Mouse (Mus musculus) right cerebral cortex, postnatal 10 days (tissue): ENCODE measurements around the gene Rptn.
"Not testable (repeated sequence)": the region's sequence is repeated elsewhere in the genome, so short reads cannot be mapped to it uniquely, and the experiment has no call there.

Experiments used
- DNase-seq, 2 experiments: peaks; one replicate each; pipeline ENCODE4 v3.0.0; 2021; ENCODE audit warnings: low spot score in 2 of 2

Gene Rptn

DNA sequence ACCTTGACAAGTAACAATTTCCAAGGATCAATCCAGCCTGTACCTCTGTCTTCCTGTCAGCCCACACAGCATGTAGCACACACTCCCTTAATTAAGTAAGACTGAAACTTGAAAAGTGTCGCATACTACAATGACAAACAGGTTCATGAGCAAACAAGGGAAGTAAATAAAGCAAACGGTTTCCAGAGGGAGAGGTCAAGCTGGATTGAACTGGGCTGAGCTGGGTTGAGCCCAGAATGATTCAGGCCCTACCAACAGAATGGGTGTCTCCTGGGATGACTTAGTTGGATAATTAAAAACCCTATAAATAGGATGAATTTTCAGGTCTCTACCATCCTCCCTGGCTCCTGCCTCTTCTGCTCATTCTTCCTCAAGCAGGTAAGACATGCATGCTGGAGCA is at the start of gene Rptn:
Rptn (plus strand) TSS at position 334 of the 400 bp plus-strand sequence.
- DNase-seq = no peak

DNA sequence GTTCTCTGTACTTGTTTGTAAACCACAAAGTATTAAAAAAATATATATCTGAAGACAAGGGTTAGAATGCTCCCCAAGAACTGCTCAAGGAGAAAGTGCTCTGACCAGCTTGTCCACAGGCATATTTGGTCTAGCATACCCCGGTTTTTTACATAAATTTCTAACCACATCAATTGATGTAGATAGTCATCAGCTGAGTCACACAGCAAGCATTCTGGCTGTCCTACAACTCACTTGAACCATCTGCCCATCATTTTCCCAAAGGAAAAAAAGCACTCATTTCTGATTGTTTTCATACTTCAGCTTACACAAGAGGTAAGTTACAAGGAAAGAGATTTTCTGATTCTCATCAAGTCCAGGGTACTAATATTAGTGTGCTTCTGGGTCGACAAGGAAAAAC is 46.6 kb upstream of the Rptn start:
- no peak for DNase-seq

DNA sequence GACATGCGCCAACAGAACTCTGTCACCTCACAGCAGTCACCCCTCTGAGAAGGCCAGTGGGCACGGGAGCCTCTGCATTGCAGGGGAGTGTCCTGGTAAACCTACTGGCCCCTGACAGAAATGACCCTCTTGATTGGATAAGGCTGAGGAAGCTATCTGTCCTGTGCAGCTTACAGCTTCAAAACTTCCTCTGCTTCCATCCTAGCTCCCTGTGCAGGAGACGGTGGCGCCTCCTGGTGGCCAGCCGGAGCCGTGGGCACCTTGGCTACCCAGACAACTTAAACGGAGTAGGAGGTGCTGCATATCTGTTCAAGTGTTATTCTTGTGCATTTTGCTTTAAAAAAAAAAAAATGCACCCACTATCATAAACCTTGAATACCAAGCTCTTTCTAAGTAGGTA is 33.5 kb upstream of the Rptn start:
- DNase-seq = peak; percentile 41 to 74

DNA sequence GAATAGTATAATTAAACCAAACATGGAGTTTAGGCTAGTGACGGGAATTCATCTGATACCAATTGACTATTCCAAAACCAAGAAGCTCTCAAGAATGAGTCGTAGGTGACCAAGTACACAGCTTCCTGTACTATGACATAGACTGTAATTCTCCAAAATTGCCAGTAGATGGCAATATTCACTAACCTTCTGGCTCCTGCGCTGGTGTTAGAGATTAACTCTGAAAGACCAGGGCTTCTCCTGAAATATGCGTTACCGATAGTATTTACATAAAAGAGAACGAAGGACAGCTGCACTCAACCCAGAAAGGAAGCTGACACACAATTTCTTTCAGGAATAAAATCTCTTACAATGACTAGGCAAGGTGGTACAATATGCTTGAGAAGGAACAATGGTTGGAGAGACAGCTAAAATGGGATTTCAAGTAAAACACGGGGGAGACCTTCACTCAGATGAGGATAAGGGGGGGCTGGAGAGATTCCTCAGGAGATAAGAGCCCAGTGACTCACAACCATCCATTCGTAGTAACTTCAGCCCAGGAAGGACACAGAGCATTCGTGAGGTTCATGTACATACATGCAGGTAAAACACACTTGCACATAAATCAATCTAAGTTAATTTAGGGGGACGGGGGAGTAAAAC is 31.4 kb upstream of the Rptn start:
- peak in 1 of 2 experiments; percentile 25 for DNase-seq

DNA sequence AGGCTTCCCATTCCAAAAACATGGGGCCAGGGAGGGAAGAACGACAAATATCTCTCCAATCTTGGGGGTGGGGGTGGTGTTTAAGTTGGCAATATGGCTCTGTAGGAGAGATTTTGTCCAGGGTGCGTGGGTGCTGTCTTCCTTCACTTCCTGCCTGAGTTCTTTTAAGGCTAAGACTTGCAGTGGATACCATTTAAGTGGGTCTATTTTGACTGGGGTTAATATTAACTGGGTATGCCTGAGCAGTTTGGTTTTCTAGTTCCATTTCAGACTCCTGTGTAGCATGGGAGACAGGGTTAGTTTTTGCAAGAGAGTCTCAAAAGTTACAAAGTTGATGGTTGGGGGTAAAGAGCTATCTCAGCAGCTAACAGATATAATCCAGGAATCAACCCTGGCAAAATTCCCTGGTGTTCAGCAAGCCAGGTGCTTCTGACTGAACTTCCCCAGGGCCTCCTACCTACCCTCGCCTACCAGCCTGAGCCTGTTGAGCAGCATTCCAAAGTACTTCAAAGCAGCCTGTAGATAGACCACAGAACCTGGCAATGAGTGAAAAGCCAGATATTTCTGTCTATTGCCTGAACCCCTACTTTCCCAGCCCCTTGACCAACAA is 26.4 kb upstream of the Rptn start:
- DNase-seq = no peak

DNA sequence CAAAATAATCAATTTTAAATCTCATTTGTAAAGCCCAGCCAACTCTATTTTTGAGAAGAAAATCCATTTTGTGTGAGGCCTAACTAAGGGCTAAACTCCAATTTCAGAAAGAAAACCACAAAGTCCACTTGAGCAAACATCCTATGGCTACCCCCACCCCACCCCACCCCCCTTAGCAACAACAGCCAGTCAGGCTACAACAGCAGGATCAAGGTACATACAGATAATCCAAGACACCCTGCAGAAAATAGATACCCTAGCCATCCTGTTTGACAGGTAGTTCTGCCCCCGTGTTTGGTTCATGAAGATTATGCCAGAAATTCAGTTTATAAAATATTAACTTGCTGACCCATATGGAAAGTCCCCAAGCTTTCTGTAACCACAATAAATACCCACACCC is 25.3 kb upstream of the Rptn start:
- no peak for DNase-seq

DNA sequence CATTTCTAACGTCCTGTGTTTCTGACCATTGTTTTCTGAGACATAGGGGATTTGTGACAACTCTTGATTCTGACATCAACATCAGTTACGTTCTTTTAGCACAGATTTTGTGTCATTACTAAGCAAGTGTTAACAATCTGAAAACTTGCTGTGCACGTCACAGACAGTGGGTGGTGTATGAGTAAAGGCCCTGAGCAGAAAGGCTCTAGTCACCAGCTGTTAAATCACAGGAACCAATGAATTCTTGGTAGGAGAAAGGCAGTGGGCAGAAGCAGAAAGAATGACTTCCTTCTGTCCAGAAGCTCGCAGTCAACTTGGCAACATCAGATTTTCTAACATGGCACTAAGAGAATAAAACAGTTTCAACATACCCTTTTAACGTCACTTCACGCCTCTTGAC is 20.1 kb upstream of the Rptn start:
- DNase-seq = no peak

DNA sequence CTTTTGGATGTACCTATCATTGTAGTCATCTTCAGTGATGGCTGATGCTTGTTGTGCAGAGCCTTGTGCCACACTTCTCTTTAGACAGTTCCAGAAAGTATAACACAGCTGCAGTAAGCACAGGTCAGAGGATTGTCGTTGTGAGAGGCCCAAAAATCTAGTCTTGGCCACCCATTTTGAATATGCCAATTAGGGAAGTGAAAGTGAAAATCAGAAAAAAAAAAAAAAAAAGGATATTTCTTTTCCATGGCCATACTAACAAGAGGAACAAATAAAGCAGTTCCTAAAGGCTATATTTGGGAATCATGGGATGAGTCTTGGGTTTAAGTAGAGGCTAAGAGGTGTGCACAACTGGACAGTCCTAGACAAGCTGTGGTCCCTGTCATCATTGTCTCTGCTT is 18.3 kb upstream of the Rptn start:
- DNase-seq = no peak

DNA sequence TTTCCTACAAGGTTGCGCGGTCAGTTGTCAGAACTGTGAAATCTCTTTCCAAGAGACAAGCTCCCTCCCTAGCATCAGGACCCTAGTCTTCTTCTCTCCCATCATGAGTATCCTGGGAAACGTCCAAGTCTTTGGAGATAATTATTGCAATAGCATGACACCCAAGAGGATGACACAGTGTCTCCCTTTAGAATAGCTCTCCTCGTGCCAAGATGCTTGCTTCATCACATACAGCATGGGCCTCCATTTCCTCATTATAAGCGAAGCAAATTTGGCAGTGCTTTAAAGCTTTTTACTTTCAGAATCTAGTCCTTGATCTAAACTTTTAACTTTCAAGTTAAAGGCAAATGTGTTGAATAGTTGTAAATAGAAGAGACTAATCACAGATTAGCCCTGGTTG is 17.9 kb upstream of the Rptn start:
- DNase-seq = no peak

DNA sequence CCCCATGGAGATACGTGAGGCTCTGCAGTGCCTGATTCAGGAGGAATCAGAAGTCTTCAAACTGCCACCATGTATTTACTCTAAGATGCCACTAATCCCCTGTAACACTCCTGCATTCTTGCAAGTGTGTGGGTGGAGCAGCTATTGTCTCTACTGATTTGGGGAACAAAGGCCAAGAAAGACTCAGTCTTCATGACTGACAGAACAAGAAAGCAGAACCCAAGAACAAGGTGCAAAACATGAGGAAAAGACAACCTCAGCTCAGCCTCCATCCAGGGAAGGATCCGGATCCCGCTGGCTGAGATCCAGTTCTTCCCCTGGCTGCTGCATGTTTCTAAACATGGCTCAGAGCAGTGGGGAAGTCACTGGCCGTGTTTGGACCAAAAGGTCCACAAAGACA is 15.4 kb upstream of the Rptn start:
- no peak for DNase-seq

DNA sequence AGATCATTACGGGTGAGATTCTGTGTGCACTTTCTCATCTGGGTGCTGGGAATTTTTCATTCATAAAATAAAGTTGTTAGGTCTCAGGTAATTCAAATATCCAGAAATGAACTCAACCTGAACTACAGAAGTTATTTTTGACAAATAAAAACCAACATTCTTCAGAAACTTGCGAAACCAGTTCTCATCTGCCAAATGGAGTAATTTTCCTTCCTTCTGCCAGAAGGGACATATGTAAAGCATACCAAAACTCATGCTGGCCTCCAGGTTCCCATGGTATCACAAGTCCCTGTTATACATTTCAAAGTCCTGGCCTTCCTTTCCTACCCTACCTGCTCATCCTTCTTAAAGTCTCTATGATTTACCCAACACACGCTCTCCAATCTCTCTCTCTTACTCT is 10.4 kb downstream of the Rptn start:
- no peak for DNase-seq

DNA sequence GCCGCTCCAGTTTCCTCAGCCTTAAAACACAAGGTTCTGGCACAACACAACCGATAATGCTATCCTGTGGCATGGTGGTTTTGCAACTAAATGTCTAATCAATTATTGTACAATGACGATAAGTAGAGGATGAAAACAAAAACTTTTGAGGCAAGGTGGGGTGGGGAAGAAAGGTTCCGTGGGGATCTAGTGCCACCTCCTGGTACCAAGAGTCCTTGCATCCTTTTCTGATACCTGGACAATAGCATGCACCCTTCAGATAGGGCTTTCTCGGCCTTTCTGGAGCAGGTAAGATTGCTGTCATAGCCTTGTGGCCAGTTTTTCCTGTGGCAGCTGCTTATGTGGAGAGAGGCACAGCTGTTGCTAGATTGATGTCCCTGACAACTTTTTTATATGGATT is 13.5 kb downstream of the Rptn start:
- peak; percentile 22 to 32 for DNase-seq

DNA sequence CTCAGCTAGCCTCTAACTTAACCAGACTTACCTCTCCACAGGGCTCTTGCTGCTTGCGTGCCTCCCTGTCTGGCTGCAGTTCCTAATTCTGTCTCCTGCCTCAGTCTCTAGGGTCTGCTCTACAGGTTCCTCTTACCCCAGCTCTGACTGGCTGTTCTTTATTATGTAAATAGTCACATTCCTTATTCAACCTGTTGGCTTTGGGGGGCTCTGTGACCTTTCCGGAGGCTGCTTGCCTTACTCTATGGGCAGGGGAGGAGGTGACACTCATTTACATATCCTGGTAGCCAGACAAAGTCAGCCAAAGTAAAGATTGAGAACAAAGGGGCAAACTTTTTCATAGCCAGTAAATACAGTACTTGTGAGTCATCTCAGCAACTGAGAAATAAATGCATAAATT is 18.4 kb downstream of the Rptn start:
- no peak for DNase-seq

DNA sequence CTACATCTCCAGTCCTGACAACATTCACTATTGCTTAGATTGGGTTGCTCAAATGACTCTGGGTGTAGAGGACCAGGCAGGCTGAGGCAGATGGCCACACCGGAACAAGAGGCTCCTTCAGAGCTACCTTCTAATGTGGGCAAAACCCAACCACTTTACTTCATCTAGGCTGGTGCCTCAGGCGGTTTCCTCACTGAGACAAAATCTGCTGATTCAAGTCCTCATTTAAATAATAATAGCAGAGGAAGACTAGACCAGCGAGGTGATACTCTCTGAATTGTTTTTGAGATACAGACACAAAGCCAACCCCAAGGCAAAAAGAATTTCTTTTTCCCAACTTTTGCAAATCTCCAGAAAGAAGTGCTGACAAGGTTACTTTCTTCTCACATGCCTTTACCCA is 38.2 kb downstream of the Rptn start:
- no peak for DNase-seq

DNA sequence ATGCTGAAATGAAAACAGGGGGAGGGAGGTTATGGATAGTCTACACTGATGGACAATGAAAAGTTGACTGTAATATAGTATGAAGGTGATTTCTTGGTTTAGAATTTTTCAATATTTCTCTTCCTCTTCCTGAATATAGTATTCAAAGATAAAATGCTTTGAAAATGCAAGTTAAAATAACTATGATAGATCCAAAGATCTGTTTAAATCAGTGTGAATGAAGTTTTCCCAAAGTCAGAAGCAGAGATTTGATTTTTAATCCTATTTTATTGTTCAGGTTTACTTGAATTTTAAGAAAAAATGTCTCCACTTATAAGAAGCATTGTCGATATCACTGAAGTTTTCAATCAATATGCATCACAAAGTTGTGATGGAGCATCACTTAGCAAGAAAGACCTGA is 48.5 kb downstream of the Rptn start, which contains the start of gene Tchh:
Tchh (plus strand) TSS at position 301 of the 400 bp plus-strand sequence.
- DNase-seq = no peak

DNA sequence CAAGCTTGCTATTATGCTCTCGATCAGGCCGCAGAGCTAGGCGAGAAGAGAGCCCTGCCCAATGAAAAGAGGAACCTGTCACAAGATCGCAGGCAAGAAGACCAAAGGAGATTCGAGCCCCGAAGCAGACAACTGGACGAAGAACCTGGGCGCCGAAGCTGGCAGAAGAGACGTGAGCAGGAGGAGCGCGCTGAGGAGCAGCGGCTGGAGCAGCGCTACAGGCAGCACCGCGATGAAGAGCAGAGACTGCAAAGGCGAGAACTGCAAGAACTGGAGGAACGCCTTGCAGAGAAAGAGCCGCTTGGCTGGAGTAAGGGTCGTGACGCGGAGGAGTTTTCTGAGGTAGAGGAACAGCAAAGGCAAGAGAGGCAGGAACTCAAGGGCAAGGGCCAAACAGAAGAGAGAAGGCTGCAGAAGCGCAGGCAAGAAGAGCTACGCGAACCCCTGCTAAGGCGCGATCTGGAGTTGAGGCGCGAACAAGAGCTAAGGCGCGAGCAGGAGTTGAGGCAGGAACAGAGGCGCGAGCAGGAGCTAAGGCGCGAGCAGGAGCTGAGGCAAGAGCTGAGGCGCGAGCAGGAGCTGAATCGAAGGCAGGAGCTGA is 50.1 kb downstream of the Rptn start:
- DNase-seq = peak; percentile 26 to 33

DNA sequence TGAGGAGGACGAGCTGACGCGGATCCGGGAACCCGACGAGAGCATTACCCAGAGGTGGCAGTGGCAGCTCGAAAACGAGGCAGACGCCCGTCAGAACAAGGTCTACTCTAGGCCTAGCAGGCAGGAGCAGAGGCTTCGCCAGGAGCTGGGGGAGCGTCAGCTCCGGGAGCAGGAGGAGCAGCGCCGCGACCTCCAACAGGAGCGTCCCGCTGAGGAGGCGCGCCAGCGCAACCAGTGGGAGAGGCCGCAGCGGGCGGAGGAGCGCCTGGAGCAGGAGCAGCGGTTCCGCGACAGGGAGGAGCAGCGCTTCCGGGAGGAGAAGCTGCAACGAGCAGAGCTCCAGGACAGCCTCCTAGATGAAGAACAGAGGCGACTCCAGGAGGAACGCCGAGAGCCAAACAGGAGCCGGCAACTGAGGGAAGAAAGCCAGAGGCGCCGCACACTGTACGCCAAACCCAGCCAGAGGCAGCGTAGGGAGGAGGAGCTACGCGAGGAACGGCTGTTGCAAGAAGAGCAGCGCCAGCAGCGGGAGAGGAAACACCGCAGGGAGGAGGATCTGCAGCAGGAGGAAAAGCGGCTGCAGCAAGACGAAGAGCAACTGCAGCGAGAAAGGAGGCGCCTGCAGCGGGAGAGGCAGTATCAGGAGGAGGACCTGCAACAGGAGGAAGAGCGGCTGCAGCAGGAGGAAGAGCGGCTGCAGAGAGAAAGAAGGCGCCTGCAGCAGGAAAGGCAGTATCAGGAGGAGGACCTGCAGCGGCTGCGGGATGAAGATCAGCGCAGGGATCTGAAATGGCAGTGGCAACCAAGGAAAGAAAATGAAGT is 51.1 kb downstream of the Rptn start:
- DNase-seq = peak; percentile 69 to 72

DNA sequence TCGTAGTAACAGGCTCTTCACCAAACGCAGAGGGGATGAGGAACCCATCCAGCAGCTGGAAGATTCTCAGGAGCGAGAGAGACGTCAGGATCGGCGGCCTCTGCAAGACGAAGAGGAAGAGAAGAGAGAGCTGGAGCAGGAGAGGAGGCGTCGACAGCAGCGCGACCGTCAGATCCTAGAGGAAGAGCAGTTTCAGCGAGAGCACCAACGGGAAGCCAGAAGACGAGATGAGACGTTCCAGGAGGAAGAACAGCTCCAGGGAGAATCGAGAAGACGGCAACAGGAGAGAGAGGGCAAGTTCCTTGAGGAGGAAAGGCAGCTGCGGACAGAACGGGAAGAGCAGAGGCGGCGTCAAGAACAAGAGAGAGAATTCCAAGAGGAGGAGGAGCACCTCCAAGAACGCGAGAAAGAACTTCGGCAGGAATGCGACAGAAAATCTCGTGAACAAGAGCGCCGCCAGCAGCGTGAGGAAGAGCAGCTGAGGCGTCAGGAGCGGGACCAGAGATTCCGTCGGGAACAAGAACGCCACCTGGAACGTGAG is 51.7 kb downstream of the Rptn start:
- DNase-seq = peak; percentile 45 to 46

DNA sequence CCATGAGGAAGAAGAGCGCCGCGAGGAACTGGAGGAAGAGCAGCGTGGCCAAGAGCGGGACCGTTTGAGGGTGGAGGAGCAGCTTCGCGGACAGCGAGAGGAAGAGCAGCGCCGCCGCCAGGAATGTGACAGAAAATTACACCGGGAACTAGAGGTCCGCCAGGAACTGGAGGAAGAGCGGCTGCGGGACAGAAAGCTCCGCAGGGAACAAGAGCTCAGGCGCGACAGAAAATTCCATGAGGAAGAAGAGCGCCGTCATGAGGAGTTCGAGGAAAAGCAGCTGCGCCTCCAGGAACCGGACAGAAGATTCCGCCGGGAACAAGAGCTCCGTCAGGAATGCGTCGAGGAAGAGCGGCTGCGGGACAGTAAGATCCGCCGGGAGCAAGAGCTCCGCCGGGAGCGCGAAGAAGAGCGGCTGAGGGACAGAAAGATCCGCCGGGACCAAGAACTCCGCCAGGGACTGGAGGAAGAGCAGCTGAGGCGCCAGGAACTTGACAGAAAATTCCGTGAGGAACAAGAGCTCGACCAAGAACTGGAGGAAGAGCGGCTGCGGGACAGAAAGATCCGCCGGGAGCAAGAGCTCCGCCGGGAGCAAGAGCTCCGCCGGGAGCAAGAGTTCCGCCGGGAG is 52.7 kb downstream of the Rptn start:
- DNase-seq = peak; percentile 21 to 43

DNA sequence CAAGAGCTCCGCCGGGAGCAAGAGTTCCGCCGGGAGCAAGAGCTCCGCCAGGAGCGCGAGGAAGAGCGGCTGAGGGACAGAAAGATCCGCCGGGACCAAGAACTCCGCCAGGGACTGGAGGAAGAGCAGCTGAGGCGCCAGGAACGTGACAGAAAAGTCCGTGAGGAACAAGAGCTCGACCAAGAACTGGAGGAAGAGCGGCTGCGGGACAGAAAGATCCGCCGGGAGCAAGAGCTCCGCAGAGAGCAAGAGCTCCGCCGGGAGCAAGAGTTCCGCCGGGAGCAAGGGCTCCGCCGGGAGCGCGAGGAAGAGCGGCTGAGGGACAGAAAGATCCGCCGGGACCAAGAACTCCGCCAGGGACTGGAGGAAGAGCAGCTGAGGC is 53.2 kb downstream of the Rptn start:
- not testable (repeated sequence) for DNase-seq

DNA sequence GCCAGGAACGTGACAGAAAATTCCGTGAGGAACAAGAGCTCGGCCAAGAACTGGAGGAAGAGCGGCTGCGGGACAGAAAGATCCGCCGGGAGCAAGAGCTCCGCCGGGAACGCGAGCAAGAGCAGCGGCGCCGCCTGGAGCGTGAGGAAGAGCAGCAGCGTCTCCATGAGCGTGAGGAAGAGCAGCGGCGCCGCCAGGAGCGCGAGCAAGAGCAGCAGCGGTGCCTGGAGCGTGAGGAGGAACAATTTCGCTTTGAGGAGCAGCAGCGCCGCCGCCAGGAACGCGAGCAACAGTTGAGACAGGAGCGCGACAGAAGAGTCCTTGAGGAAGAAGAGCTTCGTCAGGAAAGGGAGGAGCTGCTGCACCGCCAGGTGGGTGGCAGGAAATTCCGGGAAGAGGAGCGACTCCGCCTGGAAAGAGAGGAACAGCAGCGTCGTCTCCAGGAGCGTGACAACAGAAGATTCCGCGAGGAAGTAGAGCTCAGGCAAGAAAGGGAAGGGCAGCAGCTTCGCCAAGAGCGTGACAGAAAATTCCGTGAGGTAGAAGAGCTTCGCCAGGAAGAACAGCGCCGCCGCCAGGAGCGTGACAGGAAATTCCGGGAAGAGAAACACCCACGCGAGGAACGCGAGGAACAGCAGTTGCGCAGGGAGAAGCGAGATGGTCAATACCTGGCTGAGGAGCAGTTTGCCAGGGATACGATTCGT is 53.8 kb downstream of the Rptn start:
- peak; percentile 77 to 82 for DNase-seq
